Mouse (Mus musculus): ENCODE results near the gene B4galnt2.

DNA sequence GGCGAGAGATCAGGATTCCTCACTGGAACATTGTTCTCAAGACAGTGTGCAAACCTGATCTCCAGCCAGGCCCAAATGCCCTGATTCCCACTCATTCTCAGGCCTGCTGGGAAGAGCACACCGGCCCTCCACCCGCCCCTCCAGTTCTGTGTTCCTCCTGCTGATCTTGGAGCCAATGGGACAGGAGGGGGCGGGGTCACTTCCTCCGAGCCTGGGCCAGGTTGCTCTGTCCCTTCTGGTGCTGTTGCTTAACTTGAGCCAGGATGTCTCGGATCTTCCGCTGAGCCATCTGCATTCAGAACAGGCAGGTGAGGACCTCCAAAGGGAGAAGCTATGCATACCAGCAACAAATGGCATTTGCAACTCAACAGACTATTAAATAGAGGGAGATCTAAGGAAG, 48.6 kb upstream of the B4galnt2 start:
- TF ChIP-seq POLR2AphosphoS2 (IDR thresholded peaks at IDR 0.05; ENCODE audit: low read length) = no peak
- TF ChIP-seq NELFE (IDR thresholded peaks at IDR 0.05; ENCODE audit: low read depth, low read length) = no peak
- no peak for TF ChIP-seq ZC3H11A (IDR thresholded peaks at IDR 0.05; ENCODE audit: low read depth, low read length)
- no peak for TF ChIP-seq RCOR1 (IDR thresholded peaks at IDR 0.05; ENCODE audit: low read depth, low read length)
- no peak for TF ChIP-seq EP300 (IDR thresholded peaks at IDR 0.05; ENCODE audit: low read depth in 1 of 2, low read length in 2 of 2)
- TF ChIP-seq CTCF (IDR thresholded peaks at IDR 0.05 in 2 of 3, conservative IDR thresholded peaks at IDR 0.05 in 1 of 3; ENCODE audit: control insufficient read depth in 1 of 3, insufficient read depth in 1 of 3, low read depth in 2 of 3, low read length in 3 of 3, poor library complexity in 1 of 3, severe bottlenecking in 1 of 3) = no peak
- no peak for TF ChIP-seq MAFK (IDR thresholded peaks at IDR 0.05; ENCODE audit: borderline replicate concordance, low read depth, low read length)

All from MEL (cell line).